Mouse (Mus musculus): ENCODE measurements around the gene Tnfrsf21.

The Tnfrsf21 gene

GRCm38 (mm10) chr17:43133106-43133505, 116.8 kb downstream of the Tnfrsf21 start:
- no peak for DNase-seq

GRCm38 (mm10) chr17:43134991-43135390, 118.6 kb downstream of the Tnfrsf21 start:
- no peak for DNase-seq

GRCm38 (mm10) chr17:43135398-43136265, 119.3 kb downstream of the Tnfrsf21 start:
- DNase-seq = no peak

- no peak for DNase-seq
Observed at GRCm38 (mm10) chr17:43136720-43137119, 120.4 kb downstream of the Tnfrsf21 start.

GRCm38 (mm10) chr17:43137838-43138237, 121.5 kb downstream of the Tnfrsf21 start:
- DNase-seq = peak; percentile 71

GRCm38 (mm10) chr17:43138356-43138755, 122.0 kb downstream of the Tnfrsf21 start:
- DNase-seq = peak; percentile 69
